Mouse (Mus musculus) heart, embryonic 11.5 days (tissue): ENCODE data around the gene Pip5k1c. TPM values are rescaled to one million over a fixed set of nuclear protein-coding genes. Genes with fewer than 3 reads are reported as not detected.
A peak's percentile ranks its signal among the peaks of the same experiment; 100 is the strongest.

Source experiments
- ATAC-seq: fragments of 200-750 bp; cut with Nextera tagmentation; replicated peaks from 2 replicates; pipeline ENCODE4 v1.8.0; 2017; ENCODE audit warnings: moderate library complexity; ENCODE audit not compliant: insufficient number of reproducible peaks, low FRiP score, low TSS enrichment
- H3K27ac ChIP-seq: fragments of 300-500 bp; sonication (generic); 2 replicates; pipeline ENCODE4 v1.5.1; 2014; ENCODE audit warnings: mild to moderate bottlenecking, low read depth, low read length
- H3K27me3 ChIP-seq: fragments of 300-500 bp; sonication (generic); 2 replicates; pipeline ENCODE4 v1.6.1; 2014; ENCODE audit warnings: mild to moderate bottlenecking, low read length, mixed read lengths; ENCODE audit not compliant: control insufficient read depth, insufficient read depth
- H3K36me3 ChIP-seq: fragments of 300-500 bp; sonication (generic); 2 replicates; pipeline ENCODE4 v1.6.1; 2014; ENCODE audit warnings: mild to moderate bottlenecking, low read length, moderate library complexity, mixed read lengths; ENCODE audit not compliant: control insufficient read depth, insufficient read depth
- H3K4me1 ChIP-seq: fragments of 300-500 bp; sonication (generic); 2 replicates; pipeline ENCODE4 v1.6.1; 2014; ENCODE audit warnings: low read length; ENCODE audit not compliant: control insufficient read depth, insufficient read depth
- H3K4me2 ChIP-seq: fragments of 300-500 bp; sonication (generic); 2 replicates; pipeline ENCODE4 v1.6.1; 2014; ENCODE audit warnings: mild to moderate bottlenecking, moderate library complexity
- H3K4me3 ChIP-seq: fragments of 300-500 bp; sonication (generic); 2 replicates; pipeline ENCODE4 v1.5.1; 2014; ENCODE audit warnings: low read depth, low read length
- H3K9ac ChIP-seq: fragments of 300-500 bp; sonication (generic); 2 replicates; pipeline ENCODE4 v1.6.1; 2014; ENCODE audit warnings: mild to moderate bottlenecking, low read depth, low read length, moderate library complexity
- H3K9me3 ChIP-seq: fragments of 300-500 bp; sonication (generic); replicated peaks from 2 replicates; pipeline ENCODE4 v1.6.1; 2016; ENCODE audit warnings: low read length; ENCODE audit not compliant: control insufficient read depth
- WGBS: fragments of 180-500 bp; shearing (Covaris S2); extraction: QIAGEN DNeasy Blood & Tissue Kit; methylation state at CpG from one replicate; pipeline ENCODE4 v1.1.7; 2014; ENCODE audit not compliant: insufficient replicate concordance; 5-methylcytosine and 5-hydroxymethylcytosine counted together
- polyA plus RNA-seq: library from polyadenylated mRNA; unstranded; fragments of >200 nt; fragmentation: Nextera tagmentation; extraction: Ambion mirVana; gene quantifications from 2 replicates; pipeline ENCODE4 v1.2.1, GENCODE M21; 2014

Gene Pip5k1c
- polyA plus RNA-seq, 1 experiment from 2014 or later: 30.2 TPM

DNA sequence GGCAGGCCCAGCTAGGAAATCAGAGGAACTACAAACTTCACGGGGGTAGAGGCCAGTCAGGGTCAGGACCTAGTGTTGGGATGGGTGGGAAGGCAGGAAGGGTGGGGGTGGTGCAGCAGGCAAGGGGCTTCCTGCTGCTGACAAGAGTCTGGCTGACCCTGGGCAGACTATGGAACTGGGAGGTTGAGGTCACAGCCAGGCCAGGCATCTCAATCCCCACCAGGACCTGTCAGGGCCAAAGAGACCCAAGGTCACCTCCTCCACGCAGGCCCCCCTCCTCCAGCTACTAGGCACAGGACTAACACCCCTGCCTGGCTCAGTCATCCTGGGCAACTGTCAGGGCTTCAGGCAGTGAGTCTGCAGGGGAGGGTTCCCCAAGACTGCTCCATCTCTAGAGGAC lies 35.2 kb downstream of the Pip5k1c start:
- H3K9ac ChIP-seq: peak overlapping the region; percentile 54
- no peaks in the 10 kb centered on the region for H3K9me3 ChIP-seq
- H3K4me3 ChIP-seq: no peak overlapping the region
- H3K4me1 ChIP-seq: peaks cover 50% of the 10 kb centered on the region
- WGBS: 12% methylated on average over 2 of the region's 2 CpGs
- peak overlapping the region; percentile 90 for H3K27ac ChIP-seq
- H3K27me3 ChIP-seq: peaks cover 3% of the 10 kb centered on the region
- ATAC-seq: peak; percentile 4; the same call in 1 of the 2 replicates
- H3K36me3 ChIP-seq: peaks cover 41% of the 10 kb centered on the region
- peak overlapping the region; percentile 59 for H3K4me2 ChIP-seq

- H3K36me3 ChIP-seq: peaks cover 36% of the 10 kb centered on the region
- H3K27ac ChIP-seq: peak within 1 kb of the TSS; percentile 90
- WGBS: 3% methylated on average over 10 of the region's 10 CpGs
- H3K4me1 ChIP-seq: peaks cover 50% of the 10 kb centered on the region
- H3K4me3 ChIP-seq: peak within 1 kb of the TSS; percentile 26; the same call in 1 of the 2 replicates
- no peaks in the 10 kb centered on the region for H3K9me3 ChIP-seq
- peak; percentile 44 for ATAC-seq
- peak within 1 kb of the TSS; percentile 59 for H3K4me2 ChIP-seq
- H3K9ac ChIP-seq: peak within 1 kb of the TSS; percentile 54
- peaks cover 3% of the 10 kb centered on the region for H3K27me3 ChIP-seq
Measured at GRCm38 (mm10) chr10:81328386-81328785, 35.6 kb downstream of the Pip5k1c start, which contains the start of gene Tbxa2r. Gene Tbxa2r (plus strand): TSS chr10:81328731.

DNA sequence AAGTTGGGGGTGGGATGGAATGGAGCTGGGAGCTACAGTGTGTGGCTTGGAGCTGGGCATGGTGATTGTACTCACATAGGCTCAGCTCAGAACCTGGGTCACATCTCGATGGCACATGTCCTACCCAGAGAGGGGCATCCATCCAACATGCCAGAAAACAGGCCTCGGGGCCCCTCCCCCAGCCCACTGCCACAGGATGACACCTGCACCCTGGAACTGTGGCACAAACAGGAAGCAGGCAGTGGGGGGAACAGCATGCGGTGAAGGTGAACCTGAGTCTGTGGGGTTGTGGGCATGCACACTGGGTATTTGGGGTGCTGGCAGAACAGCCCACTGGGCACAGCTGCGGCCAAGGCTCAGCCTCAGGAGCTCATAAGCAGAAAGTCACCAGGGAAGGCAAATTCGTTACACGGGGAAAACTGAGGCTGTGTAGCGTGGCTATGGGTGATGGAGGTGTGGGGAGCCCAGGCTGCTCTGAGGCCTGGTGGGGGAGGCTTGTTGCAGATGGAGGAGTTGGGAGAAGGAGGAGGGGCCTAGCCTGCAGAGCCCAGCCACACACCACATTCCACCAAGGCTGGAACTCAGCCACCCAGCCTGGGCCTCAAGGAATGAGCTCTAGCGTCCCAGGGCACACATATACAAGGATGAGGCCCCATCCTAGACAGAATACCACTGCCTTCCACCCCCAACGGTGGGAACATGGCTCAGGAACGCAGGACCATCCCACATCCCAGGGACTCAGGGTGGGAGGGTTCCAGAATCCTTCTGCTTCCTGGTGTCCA lies 36.6 kb downstream of the Pip5k1c start:
- WGBS: 58% methylated on average over 10 of the region's 10 CpGs
- Histone ChIP-seq H3K27ac (peak overlapping the region; percentile 90), H3K4me2 (peak overlapping the region; percentile 59), H3K27me3 (peaks cover 3% of the 10 kb centered on the region), H3K36me3 (peaks cover 26% of the 10 kb centered on the region), H3K9ac (peak overlapping the region; percentile 54; the same call in 1 of the 2 replicates), H3K4me3 (peak overlapping the region; percentile 26; the same call in 1 of the 2 replicates), H3K9me3 (no peaks in the 10 kb centered on the region), H3K4me1 (peaks cover 50% of the 10 kb centered on the region)
- peak; percentile 47 for ATAC-seq

DNA sequence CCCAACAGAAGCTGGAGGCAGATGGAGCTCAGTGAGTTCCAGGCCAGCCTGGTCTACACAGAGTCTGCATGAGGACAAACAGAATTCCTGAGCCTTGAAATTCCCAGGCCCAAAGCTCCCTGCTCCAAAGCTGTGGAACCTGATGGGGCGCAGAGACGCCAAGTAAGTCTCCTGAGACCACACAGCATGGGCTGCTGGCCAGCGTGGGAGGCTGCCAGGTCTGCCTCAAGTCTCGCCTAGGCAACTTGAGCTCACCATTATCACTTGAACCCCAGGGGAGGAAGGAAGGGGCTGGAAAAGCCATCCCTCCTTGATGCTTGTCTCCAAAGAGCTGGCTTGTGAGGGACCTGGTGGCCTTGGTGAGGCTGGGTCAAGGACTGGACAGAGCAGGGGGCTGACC lies 37.2 kb downstream of the Pip5k1c start:
- Histone ChIP-seq H3K27ac (peak overlapping the region; percentile 90), H3K9ac (peak overlapping the region; percentile 31; the same call in 1 of the 2 replicates), H3K9me3 (no peaks in the 10 kb centered on the region), H3K36me3 (peaks cover 20% of the 10 kb centered on the region), H3K4me2 (peak overlapping the region; percentile 59), H3K27me3 (peaks cover 3% of the 10 kb centered on the region), H3K4me1 (peaks cover 50% of the 10 kb centered on the region), H3K4me3 (no peak overlapping the region)
- no peak for ATAC-seq
- 58% methylated on average over 4 of the region's 4 CpGs for WGBS

- Histone ChIP-seq H3K36me3 (no peaks in the 10 kb centered on the region; the same call in 1 of the 2 replicates), H3K9me3 (no peaks in the 10 kb centered on the region), H3K27ac (no peak overlapping the region), H3K4me1 (peaks cover 49% of the 10 kb centered on the region), H3K4me3 (peak overlapping the region; percentile 22), H3K4me2 (peak overlapping the region; percentile 57), H3K27me3 (peaks cover 3% of the 10 kb centered on the region), H3K9ac (peak overlapping the region; percentile 67)
- 18% methylated on average over 29 of the region's 29 CpGs for WGBS
- ATAC-seq: no peak
Measured at GRCm38 (mm10) chr10:81332277-81332676, 39.5 kb downstream of the Pip5k1c start.

DNA sequence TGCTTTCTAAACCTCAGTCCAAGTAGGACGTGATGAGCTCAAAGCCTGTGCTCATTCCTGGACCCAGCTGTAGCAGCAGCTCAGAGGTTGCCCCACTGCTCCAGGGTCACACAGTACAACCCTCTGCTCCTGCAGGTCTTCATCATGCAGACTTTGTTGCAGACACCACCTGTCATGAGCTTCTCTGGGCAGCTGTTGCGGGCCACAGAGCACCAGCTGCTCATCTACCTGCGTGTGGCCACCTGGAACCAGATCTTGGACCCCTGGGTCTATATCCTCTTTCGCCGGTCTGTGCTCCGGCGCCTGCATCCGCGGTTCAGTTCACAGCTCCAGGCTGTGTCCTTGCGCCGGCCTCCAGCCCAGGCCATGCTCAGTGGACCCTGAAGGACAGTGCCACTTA lies 41.6 kb downstream of the Pip5k1c start:
- no peak overlapping the region for H3K27ac ChIP-seq
- 74% methylated on average over 11 of the region's 11 CpGs for WGBS
- no peaks in the 10 kb centered on the region; the same call in 1 of the 2 replicates for H3K36me3 ChIP-seq
- peaks cover 17% of the 10 kb centered on the region for H3K27me3 ChIP-seq
- no peak overlapping the region for H3K4me2 ChIP-seq
- peaks cover 36% of the 10 kb centered on the region for H3K4me1 ChIP-seq
- no peak overlapping the region for H3K9ac ChIP-seq
- no peak overlapping the region for H3K4me3 ChIP-seq
- ATAC-seq: no peak
- no peaks in the 10 kb centered on the region for H3K9me3 ChIP-seq

GRCm38 (mm10) chr10:81335393-81336340 lies 42.9 kb downstream of the Pip5k1c start:
- Histone ChIP-seq H3K4me1 (peaks cover 23% of the 10 kb centered on the region), H3K27ac (0 out of 2 replicates have a peak overlapping the region, but pooled peaks have one; percentile 22), H3K9ac (peak overlapping the region; percentile 39; the same call in 1 of the 2 replicates), H3K4me3 (no peak overlapping the region), H3K36me3 (no peaks in the 10 kb centered on the region; the same call in 1 of the 2 replicates), H3K4me2 (no peak overlapping the region), H3K9me3 (no peaks in the 10 kb centered on the region), H3K27me3 (peaks cover 21% of the 10 kb centered on the region)
- ATAC-seq: no peak; the same call in 1 of the 2 replicates
- 48% methylated on average over 19 of the region's 19 CpGs for WGBS

DNA sequence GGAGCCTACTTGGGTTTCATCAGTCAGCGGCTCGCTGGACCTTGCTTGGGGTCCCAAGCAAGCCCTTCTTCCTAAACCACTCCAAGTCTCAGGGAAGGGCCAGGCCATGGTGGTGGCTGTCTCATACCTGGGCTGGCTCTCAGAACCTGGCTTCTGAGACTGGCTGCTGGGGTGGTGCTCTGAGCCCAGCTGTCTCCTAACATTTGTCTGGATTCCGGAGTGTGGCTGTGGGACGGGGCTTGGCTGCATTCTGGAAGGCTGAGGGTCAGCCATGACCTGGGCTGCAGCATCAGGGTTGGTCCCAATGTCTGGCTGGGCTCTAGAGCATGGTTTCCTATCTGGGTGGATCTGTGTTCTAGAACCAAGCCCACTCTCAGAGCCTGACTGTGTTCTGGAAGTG lies 43.8 kb downstream of the Pip5k1c start:
- no peak overlapping the region for H3K9ac ChIP-seq
- H3K9me3 ChIP-seq: no peaks in the 10 kb centered on the region
- 95% methylated on average over 4 of the region's 4 CpGs for WGBS
- no peak overlapping the region for H3K4me2 ChIP-seq
- ATAC-seq: no peak
- no peaks in the 10 kb centered on the region; the same call in 1 of the 2 replicates for H3K36me3 ChIP-seq
- H3K27me3 ChIP-seq: peaks cover 25% of the 10 kb centered on the region
- H3K4me3 ChIP-seq: no peak overlapping the region
- peaks cover 20% of the 10 kb centered on the region for H3K4me1 ChIP-seq
- H3K27ac ChIP-seq: no peak overlapping the region
